Mouse (Mus musculus) CH12.LX (cell line): Measurements from ENCODE around the gene Gins1.

Experiments
- BHLHE40 ChIP-seq: IDR thresholded peaks from 2 replicates; pipeline ENCODE4 v1.6.1; 2011; ENCODE audit warnings: mild to moderate bottlenecking, low read depth, low read length, improper control_type of control experiment
- E2F4 ChIP-seq: IDR thresholded peaks from 2 replicates; pipeline ENCODE4 v1.6.1; 2011; ENCODE audit warnings: low read depth, low read length, improper control_type of control experiment; ENCODE audit not compliant: insufficient replicate concordance
- MAFK ChIP-seq: IDR thresholded peaks from 2 replicates; pipeline ENCODE4 v1.6.1; 2011; ENCODE audit warnings: low read length, improper control_type of control experiment; ENCODE audit not compliant: insufficient replicate concordance
- POLR2A ChIP-seq: IDR thresholded peaks from 2 replicates; pipeline ENCODE4 v1.6.1; 2011; ENCODE audit warnings: low read depth, mild to moderate bottlenecking, improper control_type of control experiment, low read length
- RAD21 ChIP-seq: IDR thresholded peaks from 2 replicates; pipeline ENCODE4 v1.6.1; 2011; ENCODE audit warnings: low read depth, mild to moderate bottlenecking, low read length, improper control_type of control experiment, moderate library complexity
- USF1 ChIP-seq: IDR thresholded peaks from 2 replicates; pipeline ENCODE4 v1.6.1; 2014; ENCODE audit warnings: low read depth, mild to moderate bottlenecking, inconsistent platforms, low read length, improper control_type of control experiment

GRCm38 (mm10) chr2:150922165-150922564, 17.0 kb downstream of the Gins1 start:
- TF ChIP-seq USF1 (no peak), BHLHE40 (no peak), RAD21 (no peak), MAFK (no peak), E2F4 (no peak), POLR2A (no peak)
